Mouse (Mus musculus): ENCODE data around the gene Papln. TPM values are rescaled to one million over a fixed set of nuclear protein-coding genes. Genes with fewer than 3 reads are reported as not detected.
A peak's percentile ranks its signal among the peaks of the same experiment; 100 is the strongest.

Gene Papln
- polyA plus RNA-seq, 1 experiment from 2014 or later, result 0.16 TPM

DNA sequence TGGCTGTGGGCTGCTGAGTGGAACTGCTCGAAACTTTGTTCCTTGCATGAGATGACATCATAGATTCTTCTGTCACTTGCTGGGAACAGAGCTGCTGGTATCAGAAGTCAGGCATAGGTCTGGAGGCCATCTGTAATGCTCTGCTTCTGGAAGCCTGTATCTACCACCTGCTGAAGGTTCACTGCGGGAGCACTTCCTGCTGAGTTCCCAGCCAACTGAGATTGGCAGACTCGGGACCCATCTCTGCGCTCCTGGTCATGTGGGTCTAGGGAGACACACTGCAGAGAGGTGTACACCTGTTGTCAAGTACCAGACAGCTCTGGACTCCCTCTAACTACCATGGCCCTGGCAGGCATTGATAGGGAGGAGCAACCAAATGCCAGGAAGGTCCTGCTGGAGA, 20.6 kb upstream of the Papln start:
- WGBS, result 80% methylated on average over 4 of the region's 4 CpGs
- H3K9me3 ChIP-seq, result no peaks in the 10 kb centered on the region
- H3K27ac ChIP-seq, result no peak overlapping the region
- H3K9ac ChIP-seq, result no peak overlapping the region
- H3K4me3 ChIP-seq, result no peak overlapping the region
- H3K36me3 ChIP-seq, result peaks cover 18% of the 10 kb centered on the region; the same call in 1 of the 2 replicates
- ATAC-seq (ENCODE audit: low FRiP score), result no peak
- H3K4me2 ChIP-seq, result no peak overlapping the region
- no peaks in the 10 kb centered on the region for H3K27me3 ChIP-seq
- peaks cover 7% of the 10 kb centered on the region; the same call in 1 of the 2 replicates for H3K4me1 ChIP-seq (replicated peaks)

DNA sequence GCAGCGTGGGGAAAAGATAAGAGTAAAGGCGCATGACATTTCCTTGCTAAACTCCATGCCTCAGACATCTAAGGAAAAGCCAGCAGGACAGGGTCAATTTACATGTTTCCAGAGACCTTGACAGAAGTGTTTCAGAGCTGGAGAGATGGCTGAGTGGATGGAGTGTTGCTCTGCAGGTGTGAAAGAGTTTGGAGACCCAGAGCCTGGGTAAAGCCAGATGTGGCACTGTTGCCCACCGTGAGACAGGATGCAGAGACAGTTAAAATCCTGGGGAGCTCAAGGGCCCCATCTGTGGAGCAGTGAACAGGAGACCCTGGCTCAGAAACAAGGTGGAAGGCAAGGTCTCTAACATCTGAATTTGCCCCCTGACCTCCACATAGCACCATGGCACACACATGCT, 19.7 kb upstream of the Papln start:
- Histone ChIP-seq H3K27ac (no peak overlapping the region), H3K4me2 (no peak overlapping the region), H3K9me3 (no peaks in the 10 kb centered on the region), H3K4me1 (replicated peaks) (peaks cover 7% of the 10 kb centered on the region; the same call in 1 of the 2 replicates), H3K36me3 (0 out of 2 replicates have a peak, but pooled peaks cover 13% of the 10 kb centered on the region), H3K9ac (no peak overlapping the region), H3K27me3 (no peaks in the 10 kb centered on the region), H3K4me3 (no peak overlapping the region)
- WGBS, result 86% methylated on average over 3 of the region's 3 CpGs
- no peak for ATAC-seq (ENCODE audit: low FRiP score)

DNA sequence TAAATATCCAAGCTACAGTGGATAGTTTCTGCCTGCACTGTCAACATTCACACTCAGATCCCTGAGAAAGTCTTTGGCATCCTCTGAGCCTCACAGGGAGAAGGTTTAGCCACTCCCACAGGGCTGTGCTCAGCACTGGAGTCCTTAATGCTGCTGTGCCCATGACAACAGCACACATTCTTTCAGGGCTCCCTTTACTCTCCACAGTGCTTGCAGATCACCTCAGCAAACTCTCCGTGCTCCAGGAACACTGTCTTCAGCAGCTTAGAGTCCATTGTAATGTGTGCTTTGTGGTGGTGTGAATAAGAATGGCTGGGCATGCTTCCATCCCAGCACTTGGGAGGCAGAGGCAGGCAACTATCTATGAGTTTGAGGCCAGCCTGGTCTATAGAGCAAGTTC, 14.2 kb upstream of the Papln start:
- ATAC-seq (ENCODE audit: low FRiP score), result no peak
- Histone ChIP-seq H3K9me3 (no peaks in the 10 kb centered on the region), H3K4me2 (no peak overlapping the region), H3K4me1 (replicated peaks) (peaks cover 1% of the 10 kb centered on the region; the same call in 1 of the 2 replicates), H3K27me3 (no peaks in the 10 kb centered on the region), H3K9ac (no peak overlapping the region), H3K4me3 (no peak overlapping the region), H3K36me3 (no peaks in the 10 kb centered on the region), H3K27ac (no peak overlapping the region)
- WGBS, result 57% methylated on average over 1 of the region's 1 CpGs

- no peak for ATAC-seq (ENCODE audit: low FRiP score)
- Histone ChIP-seq H3K4me2 (no peak overlapping the region), H3K9me3 (no peaks in the 10 kb centered on the region), H3K4me3 (no peak overlapping the region), H3K27me3 (no peaks in the 10 kb centered on the region), H3K27ac (no peak overlapping the region), H3K36me3 (no peaks in the 10 kb centered on the region), H3K4me1 (replicated peaks) (no peaks in the 10 kb centered on the region), H3K9ac (no peak overlapping the region)
- 44% methylated on average over 2 of the region's 2 CpGs for WGBS
Observed at GRCm38 (mm10) chr12:83752495-83752894, 10.9 kb upstream of the Papln start.

- Histone ChIP-seq H3K4me1 (replicated peaks) (peaks cover 16% of the 10 kb centered on the region), H3K4me2 (no peak overlapping the region)
- ATAC-seq (ENCODE audit: low FRiP score), result no peak
Observed at GRCm38 (mm10) chr12:83758735-83759134, 4.7 kb upstream of the Papln start.

GRCm38 (mm10) chr12:83760201-83760600, 3.2 kb upstream of the Papln start:
- ATAC-seq (ENCODE audit: low FRiP score), result no peak
- Histone ChIP-seq H3K9ac (no peak overlapping the region), H3K4me1 (replicated peaks) (peaks cover 22% of the 10 kb centered on the region), H3K4me3 (no peak overlapping the region), H3K27me3 (peaks cover 21% of the 10 kb centered on the region), H3K9me3 (no peaks in the 10 kb centered on the region), H3K27ac (no peak overlapping the region), H3K36me3 (no peaks in the 10 kb centered on the region), H3K4me2 (no peak overlapping the region)
- WGBS, result 100% methylated on average over 2 of the region's 2 CpGs

More at GRCm38 (mm10) chr12:83758735-83759134, 4.7 kb upstream of the Papln start:
- Histone ChIP-seq H3K27ac (no peak overlapping the region), H3K9me3 (no peaks in the 10 kb centered on the region), H3K27me3 (peaks cover 9% of the 10 kb centered on the region; the same call in 1 of the 2 replicates), H3K36me3 (no peaks in the 10 kb centered on the region), H3K9ac (no peak overlapping the region), H3K4me3 (no peak overlapping the region)
- WGBS, result 66% methylated on average over 10 of the region's 10 CpGs

- no peak overlapping the region for H3K9ac ChIP-seq
- WGBS, result 28% methylated on average over 4 of the region's 4 CpGs
- H3K4me3 ChIP-seq, result no peak overlapping the region
- peaks cover 28% of the 10 kb centered on the region for H3K27me3 ChIP-seq
- no peaks in the 10 kb centered on the region for H3K9me3 ChIP-seq
- no peaks in the 10 kb centered on the region for H3K36me3 ChIP-seq
- H3K4me1 ChIP-seq (replicated peaks), result peaks cover 22% of the 10 kb centered on the region
- no peak overlapping the region for H3K27ac ChIP-seq
- ATAC-seq (ENCODE audit: low FRiP score), result no peak
- H3K4me2 ChIP-seq, result no peak overlapping the region
Observed at GRCm38 (mm10) chr12:83762706-83763105, 728 bp upstream of the Papln start.

DNA sequence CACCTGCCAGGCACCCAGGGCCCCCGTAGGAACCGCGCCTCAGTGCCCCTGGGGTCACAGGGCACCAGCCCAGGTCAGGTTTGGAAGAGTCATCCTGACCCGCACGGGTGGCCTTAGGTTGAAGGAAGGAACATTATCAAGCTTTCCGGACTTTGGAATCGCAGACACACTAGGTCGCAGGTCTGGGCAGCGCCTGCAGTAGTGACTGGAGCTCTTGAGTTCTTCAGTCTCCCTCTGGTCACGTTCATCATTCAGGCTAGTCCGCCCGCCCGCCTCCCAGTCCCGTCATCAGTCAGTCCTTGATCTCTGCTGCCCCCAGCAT, 571 bp downstream of the Papln start:
- no peak overlapping the region for H3K27ac ChIP-seq
- no peaks in the 10 kb centered on the region for H3K36me3 ChIP-seq
- ATAC-seq (ENCODE audit: low FRiP score), result no peak
- H3K9ac ChIP-seq, result peak overlapping the region; percentile 61
- 10% methylated on average over 14 of the region's 14 CpGs for WGBS
- peak overlapping the region; percentile 27 for H3K4me3 ChIP-seq
- H3K4me2 ChIP-seq, result peak overlapping the region; percentile 57
- H3K9me3 ChIP-seq, result no peaks in the 10 kb centered on the region
- H3K4me1 ChIP-seq (replicated peaks), result peaks cover 22% of the 10 kb centered on the region
- H3K27me3 ChIP-seq, result peaks cover 28% of the 10 kb centered on the region

DNA sequence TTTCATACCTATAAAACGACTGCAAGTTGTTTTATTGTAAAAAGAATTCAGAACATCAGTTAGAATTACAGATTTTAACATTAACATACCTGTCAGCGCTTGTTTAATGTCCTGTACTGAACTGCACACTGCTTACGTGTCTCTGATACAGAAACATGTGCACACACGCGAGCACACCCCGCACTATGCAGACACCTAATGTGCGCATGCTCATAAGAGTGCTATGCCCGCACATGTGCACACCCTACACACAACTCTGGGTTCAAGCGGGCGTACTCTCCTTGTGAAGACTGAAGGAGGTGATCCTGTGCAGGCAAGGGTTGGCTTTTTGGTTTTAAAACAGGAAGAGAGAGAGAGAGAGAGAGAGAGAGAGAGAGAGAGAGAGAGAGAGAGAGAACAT, 1.1 kb downstream of the Papln start:
- Histone ChIP-seq H3K36me3 (no peaks in the 10 kb centered on the region), H3K27ac (no peak overlapping the region), H3K4me1 (replicated peaks) (peaks cover 23% of the 10 kb centered on the region), H3K27me3 (peaks cover 28% of the 10 kb centered on the region), H3K4me2 (no peak overlapping the region), H3K4me3 (no peak overlapping the region), H3K9me3 (no peaks in the 10 kb centered on the region), H3K9ac (no peak overlapping the region)
- no peak for ATAC-seq (ENCODE audit: low FRiP score)
- 78% methylated on average over 10 of the region's 10 CpGs for WGBS

DNA sequence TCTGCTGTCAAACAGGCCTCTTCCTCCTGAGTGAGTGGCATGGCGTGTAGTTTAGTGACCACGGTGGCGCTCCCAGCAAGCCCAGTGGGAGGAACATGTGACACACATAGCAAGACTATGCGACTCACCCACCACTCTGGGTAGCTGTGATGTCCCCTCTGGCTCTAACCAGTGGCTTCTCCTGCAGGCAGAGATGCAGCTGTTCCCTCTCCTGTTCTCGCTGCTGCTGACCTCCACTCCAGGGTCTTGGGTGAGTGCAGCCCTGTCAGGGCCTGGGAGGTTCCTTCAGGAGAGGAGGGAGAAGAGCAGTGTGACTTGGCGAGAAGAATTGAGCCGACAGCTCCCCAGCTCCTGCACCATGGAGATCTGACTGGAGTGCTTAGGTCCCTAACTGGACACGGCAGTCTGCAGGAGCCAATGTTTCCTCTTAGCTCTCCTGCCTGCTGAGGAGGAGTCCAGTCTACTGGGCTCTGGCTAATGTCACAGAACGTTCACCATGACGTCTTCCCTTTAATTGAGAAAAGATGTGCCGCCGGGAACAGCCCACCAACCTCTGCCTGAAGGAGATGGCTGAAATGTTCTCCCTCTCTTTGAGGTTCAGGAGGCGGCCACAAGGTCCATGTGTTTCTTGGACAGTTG, 2.6 kb downstream of the Papln start:
- Histone ChIP-seq H3K4me2 (no peak overlapping the region), H3K4me1 (replicated peaks) (peaks cover 37% of the 10 kb centered on the region), H3K9ac (no peak overlapping the region), H3K9me3 (no peaks in the 10 kb centered on the region), H3K4me3 (no peak overlapping the region), H3K36me3 (no peaks in the 10 kb centered on the region), H3K27me3 (peaks cover 25% of the 10 kb centered on the region), H3K27ac (no peak overlapping the region)
- no peak for ATAC-seq (ENCODE audit: low FRiP score)
- WGBS, result 79% methylated on average over 13 of the region's 13 CpGs

DNA sequence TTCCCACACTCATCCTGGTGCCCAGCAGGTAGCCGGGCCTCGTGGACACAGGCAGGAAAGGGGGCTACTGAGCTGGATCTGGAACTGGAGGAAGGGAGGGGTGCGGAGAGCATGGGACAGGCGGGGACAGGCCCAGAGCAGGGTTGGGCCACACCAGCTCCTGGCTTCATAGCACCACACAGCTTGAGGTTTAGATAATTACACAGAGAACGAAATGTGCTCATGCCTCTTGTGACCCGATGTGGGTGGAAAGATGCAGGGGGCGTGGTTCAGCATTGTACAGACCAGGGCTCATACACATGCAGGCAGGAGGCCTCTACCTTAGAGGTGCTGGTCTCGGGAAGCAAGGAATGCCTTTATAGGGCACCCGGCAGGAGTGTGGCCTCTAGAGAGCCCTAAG, 4.4 kb downstream of the Papln start:
- Histone ChIP-seq H3K4me3 (no peak overlapping the region), H3K27me3 (peaks cover 20% of the 10 kb centered on the region; the same call in 1 of the 2 replicates), H3K4me1 (replicated peaks) (peaks cover 30% of the 10 kb centered on the region), H3K27ac (no peak overlapping the region), H3K9ac (no peak overlapping the region), H3K9me3 (no peaks in the 10 kb centered on the region), H3K4me2 (no peak overlapping the region), H3K36me3 (no peaks in the 10 kb centered on the region)
- 64% methylated on average over 9 of the region's 9 CpGs for WGBS
- ATAC-seq (ENCODE audit: low FRiP score), result no peak

DNA sequence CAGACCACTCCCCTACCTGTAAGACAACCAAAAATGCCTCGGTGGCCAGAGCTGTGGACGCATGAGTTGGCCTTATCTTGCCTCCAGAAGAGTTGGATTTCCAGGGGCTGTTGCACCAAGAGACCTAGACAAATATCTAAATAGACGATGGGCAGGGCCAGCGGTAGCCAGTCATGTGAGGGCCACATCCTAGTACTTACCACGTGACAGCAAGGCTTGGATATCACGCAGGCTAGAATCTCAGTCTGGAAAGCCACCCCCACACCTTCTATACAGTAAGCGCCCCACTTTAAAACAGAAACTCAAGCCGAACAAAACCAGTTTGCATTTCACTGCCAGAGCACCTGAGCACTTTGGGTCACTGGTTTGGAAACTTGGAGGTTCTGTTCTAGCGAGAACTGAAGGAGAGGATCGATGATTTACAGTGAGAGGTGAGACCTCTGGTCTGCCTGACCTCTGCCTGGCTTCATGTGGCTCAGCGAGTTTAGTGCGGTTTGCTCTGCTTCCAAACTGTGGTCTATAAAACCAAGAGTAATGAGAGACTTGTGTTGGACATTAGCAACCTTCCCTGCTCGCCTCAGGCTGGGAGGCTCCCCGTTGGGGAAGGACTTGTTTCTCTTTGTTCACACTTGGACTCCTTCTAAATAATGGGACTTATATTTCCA, 4.9 kb downstream of the Papln start:
- Histone ChIP-seq H3K4me1 (replicated peaks) (peaks cover 25% of the 10 kb centered on the region), H3K27ac (no peak overlapping the region), H3K4me3 (no peak overlapping the region), H3K9me3 (no peaks in the 10 kb centered on the region), H3K36me3 (no peaks in the 10 kb centered on the region), H3K4me2 (no peak overlapping the region), H3K9ac (no peak overlapping the region), H3K27me3 (peaks cover 20% of the 10 kb centered on the region; the same call in 1 of the 2 replicates)
- 84% methylated on average over 14 of the region's 14 CpGs for WGBS
- no peak for ATAC-seq (ENCODE audit: low FRiP score)
